Mouse (Mus musculus) liver, postnatal 0 days (tissue): ENCODE data around the gene Rmnd1.

ENCODE experiments used
- CTCF ChIP-seq: sonication (generic); IDR thresholded peaks from 2 replicates; pipeline ENCODE4 v1.5.1; 2016; ENCODE audit warnings: antibody characterized with exemption, low read depth
- EP300 ChIP-seq: IDR thresholded peaks from 2 replicates; pipeline ENCODE4 v1.6.1; 2016; ENCODE audit warnings: antibody characterized with exemption, low read depth, mild to moderate bottlenecking

DNA sequence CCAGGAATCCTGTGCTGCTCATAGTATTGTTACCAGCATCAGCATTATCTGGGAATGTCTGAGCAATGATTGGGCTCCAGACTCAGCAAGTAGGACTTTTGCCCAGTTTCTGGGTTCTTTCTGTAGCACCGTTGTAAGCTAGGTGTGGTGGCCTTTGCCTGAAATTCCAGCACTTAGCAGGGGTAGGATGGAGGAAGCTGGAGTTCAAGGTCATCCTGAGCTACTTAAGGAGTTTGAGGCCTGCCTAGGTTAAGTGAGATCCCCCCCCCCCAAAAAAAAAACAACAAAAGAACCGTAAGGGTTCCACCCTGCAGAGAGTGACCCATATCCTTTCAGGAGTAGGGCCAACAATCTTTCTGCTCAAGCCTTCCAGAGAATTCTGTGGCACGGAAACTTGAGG lies 67.6 kb downstream of the Rmnd1 start:
- TF ChIP-seq EP300 (no peak), CTCF (no peak)
